Mouse (Mus musculus) testis, adult 2 months (tissue): ENCODE measurements around the gene Phldb3. TPM values are rescaled to one million over a fixed set of nuclear protein-coding genes. Genes with fewer than 3 reads are reported as not detected.

ENCODE experiments used
- H3K27ac ChIP-seq: fragments of 200-500 bp; 2 replicates; pipeline ENCODE4 v1.5.1; 2012; ENCODE audit warnings: low read depth, low read length; ENCODE audit not compliant: control insufficient read depth, insufficient read depth
- H3K27me3 ChIP-seq: fragments of 200-500 bp; 2 replicates; pipeline ENCODE4 v1.6.1; 2012; ENCODE audit warnings: mild to moderate bottlenecking, low read length, moderate library complexity; ENCODE audit not compliant: control insufficient read depth, insufficient read depth
- H3K36me3 ChIP-seq: fragments of 200-500 bp; 2 replicates; pipeline ENCODE4 v1.6.1; 2012; ENCODE audit warnings: mild to moderate bottlenecking, low read length; ENCODE audit not compliant: control insufficient read depth, insufficient read depth
- H3K4me1 ChIP-seq: fragments of 200-500 bp; 2 replicates; pipeline ENCODE4 v1.6.1; 2012; ENCODE audit warnings: low read length; ENCODE audit not compliant: control insufficient read depth, insufficient read depth
- H3K4me3 ChIP-seq: fragments of 200-500 bp; 2 replicates; pipeline ENCODE4 v1.5.1; 2012; ENCODE audit warnings: low read depth, mild to moderate bottlenecking, low read length, moderate library complexity, mixed read lengths; ENCODE audit not compliant: control insufficient read depth
- CTCF ChIP-seq: fragments of 200-500 bp; IDR thresholded peaks from 2 replicates; pipeline ENCODE4 v1.5.1; 2012; ENCODE audit warnings: low read depth, mild to moderate bottlenecking, inconsistent platforms, low read length, moderate library complexity; ENCODE audit not compliant: control insufficient read depth, insufficient read depth, insufficient replicate concordance
- POLR2A ChIP-seq: fragments of 200-500 bp; IDR thresholded peaks from 2 replicates; pipeline ENCODE4 v1.6.1; 2012; ENCODE audit warnings: low read depth, mild to moderate bottlenecking, inconsistent platforms, low read length, moderate library complexity; ENCODE audit not compliant: control insufficient read depth
- polyA plus RNA-seq: library from polyadenylated mRNA; depleted of rRNA; stranded (reverse); fragments of >200 nt; gene quantifications from 2 replicates; pipeline ENCODE4 v1.2.3, GENCODE M21; 2012; rRNA removed

Phldb3 gene
- polyA plus RNA-seq, 1 experiment, result 0.52 TPM

DNA sequence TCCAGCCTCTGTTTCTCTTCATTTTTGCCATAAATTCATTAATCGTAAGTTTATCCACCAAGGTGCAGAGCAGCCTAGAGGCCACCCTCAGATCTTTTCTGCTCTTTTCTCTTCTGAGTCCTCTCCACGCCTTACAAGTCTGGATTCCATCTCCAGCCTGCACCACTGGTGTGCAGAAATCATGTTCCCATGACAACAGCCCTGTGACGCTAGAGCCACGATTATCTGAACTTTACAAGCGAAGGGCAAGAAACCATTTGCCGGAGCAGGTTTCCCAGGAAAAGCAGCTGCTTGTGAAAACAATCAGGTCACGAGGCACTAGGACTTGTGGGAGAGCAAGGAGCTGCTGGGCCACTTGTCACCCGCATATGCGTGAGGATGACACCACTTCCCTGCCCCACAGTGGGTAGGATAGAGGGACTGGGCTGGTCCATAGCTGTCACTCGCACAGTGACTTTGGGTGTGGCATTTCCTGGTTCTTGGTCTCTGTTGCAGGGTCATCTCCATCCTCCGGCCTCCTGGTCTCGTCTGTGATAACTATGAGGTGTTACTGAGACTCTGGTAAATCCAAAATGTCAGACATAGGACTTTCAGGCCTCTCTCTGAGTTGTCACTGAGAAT is 49.3 kb downstream of the Phldb3 start:
- TF ChIP-seq POLR2A (no peak), CTCF (no peak)
- H3K36me3 ChIP-seq, result no peaks in the 10 kb centered on the region
- H3K27ac ChIP-seq, result no peak overlapping the region
- peaks cover 2% of the 10 kb centered on the region; the same call in 1 of the 2 replicates for H3K4me1 ChIP-seq
- no peaks in the 10 kb centered on the region for H3K27me3 ChIP-seq
- no peak overlapping the region for H3K4me3 ChIP-seq

- no peaks in the 10 kb centered on the region for H3K27me3 ChIP-seq
- TF ChIP-seq POLR2A, result no peak
- TF ChIP-seq CTCF, result no peak
- no peaks in the 10 kb centered on the region for H3K36me3 ChIP-seq
- no peak overlapping the region for H3K4me3 ChIP-seq
- H3K4me1 ChIP-seq, result peaks cover 2% of the 10 kb centered on the region; the same call in 1 of the 2 replicates
- no peak overlapping the region for H3K27ac ChIP-seq
Measured at GRCm38 (mm10) chr7:24661118-24661904, 50.7 kb downstream of the Phldb3 start.

GRCm38 (mm10) chr7:24662575-24662974 is 52.0 kb downstream of the Phldb3 start:
- H3K4me1 ChIP-seq, result peaks cover 2% of the 10 kb centered on the region; the same call in 1 of the 2 replicates
- H3K36me3 ChIP-seq, result no peaks in the 10 kb centered on the region
- no peak overlapping the region for H3K4me3 ChIP-seq
- peak; percentile 91 for TF ChIP-seq CTCF
- TF ChIP-seq POLR2A, result no peak
- no peak overlapping the region for H3K27ac ChIP-seq
- no peaks in the 10 kb centered on the region for H3K27me3 ChIP-seq

DNA sequence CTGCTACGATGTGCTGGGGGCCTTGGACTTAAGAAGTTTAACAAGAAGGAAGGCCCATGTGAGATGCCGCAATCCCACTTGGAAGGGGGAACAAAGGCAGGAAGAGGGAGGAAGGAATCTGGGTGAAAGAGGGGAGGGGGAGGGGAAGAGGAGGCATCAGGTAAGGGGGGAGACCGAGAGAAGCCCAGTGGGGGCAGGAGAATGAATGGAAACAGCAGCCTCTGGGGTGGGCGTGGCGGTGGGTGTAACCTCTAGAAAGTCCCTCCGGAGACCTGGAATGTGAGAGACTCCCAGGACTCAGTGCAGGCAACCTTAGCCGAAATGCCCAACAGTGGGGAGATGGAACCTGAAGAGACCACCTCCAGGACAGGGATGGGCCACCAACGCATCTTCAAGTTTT is 53.7 kb downstream of the Phldb3 start:
- Histone ChIP-seq H3K36me3 (peaks cover 1% of the 10 kb centered on the region), H3K4me3 (no peak overlapping the region), H3K4me1 (peaks cover 2% of the 10 kb centered on the region; the same call in 1 of the 2 replicates), H3K27me3 (no peaks in the 10 kb centered on the region), H3K27ac (no peak overlapping the region)
- TF ChIP-seq CTCF (no peak), POLR2A (no peak)

- H3K27me3 ChIP-seq, result no peaks in the 10 kb centered on the region
- no peak overlapping the region for H3K4me3 ChIP-seq
- peaks cover 2% of the 10 kb centered on the region; the same call in 1 of the 2 replicates for H3K4me1 ChIP-seq
- no peak overlapping the region for H3K27ac ChIP-seq
- no peak for TF ChIP-seq POLR2A
- no peak for TF ChIP-seq CTCF
- H3K36me3 ChIP-seq, result peaks cover 3% of the 10 kb centered on the region
Measured at GRCm38 (mm10) chr7:24664959-24665358, 54.4 kb downstream of the Phldb3 start.

DNA sequence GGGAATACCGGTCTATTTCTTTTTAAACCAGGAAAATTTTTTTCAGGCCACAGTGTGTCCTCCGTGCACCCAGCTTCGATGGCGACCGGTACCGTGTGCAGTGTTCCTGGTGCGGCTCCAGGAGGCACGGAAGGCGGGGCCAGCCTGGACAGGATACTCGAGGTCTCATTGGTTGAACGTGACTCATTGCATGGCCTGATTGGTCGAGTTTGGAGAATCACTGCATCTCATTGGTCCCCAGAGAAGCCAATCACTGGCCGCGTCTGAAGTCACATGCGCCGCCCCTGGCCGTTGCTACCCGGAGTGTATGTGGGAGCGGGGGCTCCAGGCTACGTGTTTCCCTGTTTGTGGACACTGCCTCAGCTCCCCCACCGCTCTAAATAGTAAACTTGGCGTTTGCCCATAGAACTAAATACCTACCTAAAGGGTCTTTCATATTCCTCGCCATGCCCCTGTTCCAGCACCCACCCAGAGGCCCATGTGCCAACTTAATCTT is 61.4 kb downstream of the Phldb3 start:
- peaks cover 4% of the 10 kb centered on the region; the same call in 1 of the 2 replicates for H3K4me1 ChIP-seq
- no peaks in the 10 kb centered on the region for H3K27me3 ChIP-seq
- peak; percentile 97 for TF ChIP-seq POLR2A
- TF ChIP-seq CTCF, result no peak
- H3K27ac ChIP-seq, result peak overlapping the region; percentile 99
- H3K4me3 ChIP-seq, result peak overlapping the region; percentile 94
- H3K36me3 ChIP-seq, result peaks cover 6% of the 10 kb centered on the region

DNA sequence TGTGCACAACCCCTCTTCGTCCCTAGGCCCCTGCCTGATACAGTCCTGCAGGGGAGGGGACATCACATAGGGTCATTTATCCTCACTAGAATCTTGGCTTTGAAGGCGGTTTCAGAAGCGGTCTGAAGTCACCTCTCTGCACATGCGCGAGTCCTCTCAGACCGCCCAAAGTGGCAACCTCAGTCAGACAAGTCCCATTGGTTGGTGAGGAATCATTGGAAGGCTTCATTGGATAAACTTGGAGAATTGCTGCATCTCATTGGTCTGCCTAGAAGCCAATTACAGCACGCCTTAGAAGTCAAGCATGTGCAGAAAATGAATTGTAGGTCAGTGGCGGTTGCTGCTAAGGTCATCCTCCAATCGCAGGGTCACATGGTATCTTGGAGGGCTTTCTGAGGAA is 66.0 kb downstream of the Phldb3 start, which contains the start of gene Tex101:
TSS of gene Tex101 (minus strand) at position 101 of the 400 bp plus-strand sequence.
- Histone ChIP-seq H3K27me3 (no peaks in the 10 kb centered on the region), H3K36me3 (no peaks in the 10 kb centered on the region), H3K27ac (peak within 1 kb of the TSS; percentile 81), H3K4me3 (peak within 1 kb of the TSS; percentile 64), H3K4me1 (peaks cover 7% of the 10 kb centered on the region; the same call in 1 of the 2 replicates)
- TF ChIP-seq CTCF (no peak), POLR2A (no peak; the same call in 1 of the 2 replicates)

Other genes starting within 250 kb of the Phldb3 start
- gene Kcnn4, start 240.5 kb upstream of the Phldb3 start, polyA plus RNA-seq, result 2.5 and 3.8 TPM in 2 replicates
- gene Smg9, start 211.1 kb upstream of the Phldb3 start, polyA plus RNA-seq, result 151 and 171 TPM in 2 replicates
- 1,510 and 1,812 TPM in 2 replicates for gene Irgc1, start 158.5 kb upstream of the Phldb3 start, polyA plus RNA-seq
- gene Plaur, start 148.3 kb upstream of the Phldb3 start, polyA plus RNA-seq, result 0.38 TPM in 1 of 2 replicates, not detected in the other
- gene Cadm4, start 128.7 kb upstream of the Phldb3 start, polyA plus RNA-seq, result 1.8 and 2.5 TPM in 2 replicates
- gene Zfp428, start 103.8 kb upstream of the Phldb3 start, polyA plus RNA-seq, result 16.8 and 20.3 TPM in 2 replicates
- gene AC161166.1, start 98.3 kb upstream of the Phldb3 start, polyA plus RNA-seq, result 144 and 154 TPM in 2 replicates
- gene Irgq, start 80.1 kb upstream of the Phldb3 start, polyA plus RNA-seq, result 2.2 and 2.4 TPM in 2 replicates
- 18.3 and 20.2 TPM in 2 replicates for gene Pinlyp, start 64.6 kb upstream of the Phldb3 start, polyA plus RNA-seq
- gene Xrcc1, start 64.5 kb upstream of the Phldb3 start, polyA plus RNA-seq, result 69.4 and 79.8 TPM in 2 replicates
- gene Ethe1, start 23.2 kb upstream of the Phldb3 start, polyA plus RNA-seq, result 1.3 and 1.5 TPM in 2 replicates
- 0.04 and 0.06 TPM in 2 replicates for gene Zfp575, start 23.1 kb upstream of the Phldb3 start, polyA plus RNA-seq
- 0.06 and 0.16 TPM in 2 replicates for gene Lypd3, start 25.8 kb downstream of the Phldb3 start, polyA plus RNA-seq
- 418 and 545 TPM in 2 replicates for gene Tex101, start 65.9 kb downstream of the Phldb3 start, polyA plus RNA-seq
- gene BC049730, start 98.5 kb downstream of the Phldb3 start, polyA plus RNA-seq, result 97.9 and 114 TPM in 2 replicates
- 57.3 and 81.2 TPM in 2 replicates for gene Gm4763, start 116.1 kb downstream of the Phldb3 start, polyA plus RNA-seq
- 0.65 and 0.87 TPM in 2 replicates for gene Cd177, start 149.5 kb downstream of the Phldb3 start, polyA plus RNA-seq
- gene Ceacam10, start 166.4 kb downstream of the Phldb3 start, polyA plus RNA-seq, result 0.38 and 63.4 TPM in 2 replicates